8 mouse cellular contexts compared by ENCODE assay signal in genomic region chr13:22028673-22029460, GRCm38 (mm10). TPM values are rescaled to one million over a fixed set of nuclear protein-coding genes. Genes with fewer than 3 reads are reported as not detected.
DNase-seq lines count a peak whose midpoint lies in the region; ATAC-seq and TF ChIP-seq lines count a peak whose summit lies in the region.

No protein-coding gene starts in this region.

- peak overlapping the region; percentile 64 for H3K9ac ChIP-seq in forebrain, embryonic 15.5 days (replicated peaks)
- H3K9ac ChIP-seq in neural tube, embryonic 15.5 days (replicated peaks), result peak overlapping the region; percentile 61

- intact Hi-C loops in heart, postnatal 25 days (cut with DNase I), result loop anchor here (1.0 to 10.0 kb wide), 6 partner anchors 55 to 1498 kb away; no protein-coding TSS in a partner anchor

- no peaks in the 10 kb centered on the region for H3K9me3 ChIP-seq in forebrain, embryonic 15.5 days
- no peaks in the 10 kb centered on the region for H3K9me3 ChIP-seq in neural tube, embryonic 15.5 days (replicated peaks)

- H3K4me2 ChIP-seq in forebrain, embryonic 15.5 days (replicated peaks), result peak overlapping the region; percentile 63
- H3K4me2 ChIP-seq in neural tube, embryonic 15.5 days, result peak overlapping the region; percentile 68

- H3K4me3 ChIP-seq in forebrain, embryonic 15.5 days, result peak overlapping the region; percentile 57
- H3K4me3 ChIP-seq in layer of hippocampus, adult 2 months, result peak overlapping the region; percentile 70
- peak overlapping the region; percentile 60 for H3K4me3 ChIP-seq in lung, adult 2 months (replicated peaks; ENCODE audit: extremely low read depth, low read depth, low read length)
- H3K4me3 ChIP-seq in neural tube, embryonic 15.5 days (replicated peaks), result peak overlapping the region; percentile 56

- TF ChIP-seq POLR2A in lung, adult 2 months (IDR thresholded peaks at IDR 0.05; ENCODE audit: borderline replicate concordance, extremely low read depth, low read depth, low read length), result no peak

- no peaks in the 10 kb centered on the region for H3K27me3 ChIP-seq in forebrain, embryonic 15.5 days
- H3K27me3 ChIP-seq in neural tube, embryonic 15.5 days (replicated peaks), result peaks cover 5% of the 10 kb centered on the region; the same call in 1 of the 2 replicates

- peaks cover 11% of the 10 kb centered on the region for H3K4me1 ChIP-seq in forebrain, embryonic 15.5 days
- H3K4me1 ChIP-seq in lung, adult 2 months (ENCODE audit: control insufficient read depth, insufficient read depth, low read length), result peaks cover 3% of the 10 kb centered on the region
- peaks cover 7% of the 10 kb centered on the region for H3K4me1 ChIP-seq in neural tube, embryonic 15.5 days

- peak; percentile 99 for TF ChIP-seq CTCF in layer of hippocampus, adult 2 months (conservative IDR thresholded peaks at IDR 0.05)
- peak; percentile 97 for TF ChIP-seq CTCF in lung, adult 2 months (IDR thresholded peaks at IDR 0.05; ENCODE audit: insufficient read depth, low read length)

- peak; percentile 70 for ATAC-seq in forebrain, embryonic 15.5 days (replicated peaks)
- peak; percentile 86 for ATAC-seq in neural tube, embryonic 15.5 days (ENCODE audit: low FRiP score)

- peak overlapping the region; percentile 80 for H3K27ac ChIP-seq in forebrain, embryonic 15.5 days (replicated peaks)
- peak overlapping the region; percentile 92 for H3K27ac ChIP-seq in layer of hippocampus, adult 2 months
- H3K27ac ChIP-seq in neural tube, embryonic 15.5 days (replicated peaks), result peak overlapping the region; percentile 77

- peak; percentile 95 for DNase-seq in ES-CJ7 (ENCODE audit: low read depth, low spot score)
- DNase-seq in cerebellum, adult 11-12 months, result peak; percentile 92
- peak; percentile 87 for DNase-seq in heart, postnatal 25 days (ENCODE audit: low spot score)
- peak; percentile 91 to 94 for DNase-seq in layer of hippocampus, adult 2 months (ENCODE audit: low spot score in 2 of 2)
- peak; percentile 93 for DNase-seq in lung, adult 2 months
- DNase-seq in testis, postnatal 14 days (ENCODE audit: low spot score), result peak; percentile 91

- no peaks in the 10 kb centered on the region for H3K36me3 ChIP-seq in forebrain, embryonic 15.5 days
- H3K36me3 ChIP-seq in neural tube, embryonic 15.5 days, result no peaks in the 10 kb centered on the region

- under 1% methylated on average over 40 of the region's 40 CpGs for WGBS in forebrain, embryonic 15.5 days
- 1% methylated on average over 40 of the region's 40 CpGs for WGBS in lung, adult 2 months
- WGBS in neural tube, embryonic 15.5 days, result under 1% methylated on average over 40 of the region's 40 CpGs

RNA-seq across cellular contexts. Expression of gene Hist1h2ah, which starts 6.5 kb away (rescaled TPM):
- polyA plus RNA-seq in forebrain, embryonic 15.5 days (2015; fragmentation: Nextera tagmentation; extraction: Ambion mirVana), result 2.5 and 9.8 TPM in 2 replicates
- 10 to 100 TPM; 32.9 to 34.9 TPM for total RNA-seq in heart, postnatal 25 days (2021)
- 10 to 100 TPM; 12.5 to 17.0 TPM for total RNA-seq in layer of hippocampus, adult 2 months (2021)
- polyA plus RNA-seq in lung, adult 2 months (2012; rRNA removed), result 0.87 and 1.8 TPM in 2 replicates
- polyA plus RNA-seq in neural tube, embryonic 15.5 days (2015; fragmentation: Nextera tagmentation; extraction: Ambion mirVana), result 4.5 TPM in 1 of 2 replicates, not detected in the other

RNA-seq across cellular contexts. Expression of gene Hist1h2bk, which starts 6.8 kb away (rescaled TPM):
- 4.5 and 4.6 TPM in 2 replicates for polyA plus RNA-seq in forebrain, embryonic 15.5 days (2015; fragmentation: Nextera tagmentation; extraction: Ambion mirVana)
- 10 to 100 TPM; 17.2 to 23.4 TPM for total RNA-seq in heart, postnatal 25 days (2021)
- 10 to 100 TPM; 23.5 to 24.4 TPM for total RNA-seq in layer of hippocampus, adult 2 months (2021)
- polyA plus RNA-seq in lung, adult 2 months (2012; rRNA removed), result 0.74 and 3.1 TPM in 2 replicates
- polyA plus RNA-seq in neural tube, embryonic 15.5 days (2015; fragmentation: Nextera tagmentation; extraction: Ambion mirVana), result 0.97 and 2.2 TPM in 2 replicates

RNA-seq across cellular contexts. Expression of gene Hist1h4i, which starts 12.3 kb away (rescaled TPM):
- polyA plus RNA-seq in forebrain, embryonic 15.5 days (2015; fragmentation: Nextera tagmentation; extraction: Ambion mirVana), result 16.9 and 19.2 TPM in 2 replicates
- total RNA-seq in heart, postnatal 25 days (2021), result 10 to 100 TPM; 17.8 to 19.0 TPM
- 10 to 100 TPM; 64.2 to 71.7 TPM for total RNA-seq in layer of hippocampus, adult 2 months (2021)
- 5.1 and 5.2 TPM in 2 replicates for polyA plus RNA-seq in lung, adult 2 months (2012; rRNA removed)
- polyA plus RNA-seq in neural tube, embryonic 15.5 days (2015; fragmentation: Nextera tagmentation; extraction: Ambion mirVana), result 4.8 and 8.5 TPM in 2 replicates

RNA-seq across cellular contexts. Expression of gene Hist1h2ag, which starts 13.9 kb away (rescaled TPM):
- 19.7 and 27.8 TPM in 2 replicates for polyA plus RNA-seq in forebrain, embryonic 15.5 days (2015; fragmentation: Nextera tagmentation; extraction: Ambion mirVana)
- total RNA-seq in heart, postnatal 25 days (2021), result 10 to 100 TPM in 1 of 2 experiments, 1 to 10 TPM in 1; 7.9 to 12.1 TPM
- total RNA-seq in layer of hippocampus, adult 2 months (2021), result 10 to 100 TPM; 16.5 to 20.6 TPM
- 0.54 and 1.1 TPM in 2 replicates for polyA plus RNA-seq in lung, adult 2 months (2012; rRNA removed)
- 3.0 and 13.9 TPM in 2 replicates for polyA plus RNA-seq in neural tube, embryonic 15.5 days (2015; fragmentation: Nextera tagmentation; extraction: Ambion mirVana)

RNA-seq across cellular contexts. Expression of gene Hist1h2bj, which starts 14.1 kb away (rescaled TPM):
- polyA plus RNA-seq in forebrain, embryonic 15.5 days (2015; fragmentation: Nextera tagmentation; extraction: Ambion mirVana), result 6.8 and 7.3 TPM in 2 replicates
- total RNA-seq in heart, postnatal 25 days (2021), result 10 to 100 TPM in 1 of 2 experiments, 1 to 10 TPM in 1; 5.6 to 14.3 TPM
- total RNA-seq in layer of hippocampus, adult 2 months (2021), result 10 to 100 TPM; 12.9 to 15.9 TPM
- polyA plus RNA-seq in lung, adult 2 months (2012; rRNA removed), result 1.8 and 3.5 TPM in 2 replicates
- 2.0 and 7.2 TPM in 2 replicates for polyA plus RNA-seq in neural tube, embryonic 15.5 days (2015; fragmentation: Nextera tagmentation; extraction: Ambion mirVana)

Comparison
In these comparisons a context has a peak if more than half of its experiments do, and no peak if none do; other contexts are left out.
1. Peak in every context shown above with its lines: DNase-seq, ATAC-seq, H3K4me3 ChIP-seq and H3K27ac ChIP-seq.